Mouse (Mus musculus): ENCODE results near the gene Satb2. TPM values are rescaled to one million over a fixed set of nuclear protein-coding genes. Genes with fewer than 3 reads are reported as not detected.

Satb2 gene
- polyA plus RNA-seq, 1 experiment from 2014 or later, result 2.6 TPM

GRCm38 (mm10) chr1:56981508-56981907, 3.1 kb upstream of the Satb2 start:
- WGBS, result 7% methylated on average over 1 of the region's 1 CpGs
- peaks cover 92% of the 10 kb centered on the region for H3K27me3 ChIP-seq
- H3K4me2 ChIP-seq, result no peak overlapping the region
- H3K27ac ChIP-seq, result no peak overlapping the region
- H3K9ac ChIP-seq, result no peak overlapping the region
- no peak overlapping the region for H3K4me3 ChIP-seq (replicated peaks)
- ATAC-seq (ENCODE audit: low FRiP score), result no peak
- peaks cover 22% of the 10 kb centered on the region for H3K4me1 ChIP-seq
- H3K9me3 ChIP-seq, result no peaks in the 10 kb centered on the region
- H3K36me3 ChIP-seq (replicated peaks), result no peaks in the 10 kb centered on the region

DNA sequence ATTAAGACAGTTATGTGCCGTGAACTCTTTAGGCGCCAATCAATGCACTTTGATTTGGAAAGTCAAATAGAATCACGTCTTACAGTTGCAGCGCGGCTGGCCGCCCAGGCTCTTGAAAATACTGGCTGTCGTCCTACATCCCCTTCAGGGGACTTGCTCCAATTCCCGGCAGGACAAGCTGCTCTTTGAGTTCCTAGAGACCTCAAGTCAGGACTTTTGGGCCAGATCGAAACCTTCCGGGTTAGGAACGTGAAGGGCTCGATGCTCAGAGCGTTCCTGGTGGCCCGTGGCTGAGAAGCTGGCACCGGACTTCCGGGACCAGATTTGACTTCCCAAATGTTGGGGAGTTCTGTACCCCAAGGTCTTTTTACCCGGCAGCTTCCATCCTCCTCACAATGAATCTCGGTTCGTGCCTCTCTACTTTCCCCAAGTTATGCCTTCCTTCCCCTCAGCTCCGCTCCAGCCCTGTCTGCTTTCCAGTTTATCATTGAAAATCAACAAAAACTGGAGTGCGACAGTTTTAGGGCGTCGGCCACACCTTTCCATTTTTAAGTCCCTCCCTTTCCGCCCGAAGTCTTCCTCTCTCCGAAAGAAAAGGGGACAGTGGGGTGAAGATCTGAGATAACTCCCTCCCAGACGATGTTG, 2.3 kb upstream of the Satb2 start:
- H3K36me3 ChIP-seq (replicated peaks), result no peaks in the 10 kb centered on the region
- no peaks in the 10 kb centered on the region for H3K9me3 ChIP-seq
- H3K9ac ChIP-seq, result no peak overlapping the region
- peaks cover 94% of the 10 kb centered on the region for H3K27me3 ChIP-seq
- no peak overlapping the region for H3K27ac ChIP-seq
- under 1% methylated on average over 27 of the region's 27 CpGs for WGBS
- peaks cover 26% of the 10 kb centered on the region for H3K4me1 ChIP-seq
- ATAC-seq (ENCODE audit: low FRiP score), result no peak
- peak overlapping the region; percentile 27; the same call in 1 of the 2 replicates for H3K4me2 ChIP-seq
- 0 out of 2 replicates have a peak overlapping the region, but pooled peaks have one; percentile 3 for H3K4me3 ChIP-seq (replicated peaks)

GRCm38 (mm10) chr1:56979531-56980395, 1.3 kb upstream of the Satb2 start:
- Histone ChIP-seq H3K9me3 (no peaks in the 10 kb centered on the region), H3K9ac (no peak overlapping the region), H3K4me3 (replicated peaks) (no peak overlapping the region), H3K27ac (no peak overlapping the region), H3K4me2 (no peak overlapping the region), H3K27me3 (peaks cover 91% of the 10 kb centered on the region), H3K36me3 (replicated peaks) (no peaks in the 10 kb centered on the region), H3K4me1 (peaks cover 29% of the 10 kb centered on the region)
- ATAC-seq (ENCODE audit: low FRiP score), result no peak
- 2% methylated on average over 7 of the region's 7 CpGs for WGBS

DNA sequence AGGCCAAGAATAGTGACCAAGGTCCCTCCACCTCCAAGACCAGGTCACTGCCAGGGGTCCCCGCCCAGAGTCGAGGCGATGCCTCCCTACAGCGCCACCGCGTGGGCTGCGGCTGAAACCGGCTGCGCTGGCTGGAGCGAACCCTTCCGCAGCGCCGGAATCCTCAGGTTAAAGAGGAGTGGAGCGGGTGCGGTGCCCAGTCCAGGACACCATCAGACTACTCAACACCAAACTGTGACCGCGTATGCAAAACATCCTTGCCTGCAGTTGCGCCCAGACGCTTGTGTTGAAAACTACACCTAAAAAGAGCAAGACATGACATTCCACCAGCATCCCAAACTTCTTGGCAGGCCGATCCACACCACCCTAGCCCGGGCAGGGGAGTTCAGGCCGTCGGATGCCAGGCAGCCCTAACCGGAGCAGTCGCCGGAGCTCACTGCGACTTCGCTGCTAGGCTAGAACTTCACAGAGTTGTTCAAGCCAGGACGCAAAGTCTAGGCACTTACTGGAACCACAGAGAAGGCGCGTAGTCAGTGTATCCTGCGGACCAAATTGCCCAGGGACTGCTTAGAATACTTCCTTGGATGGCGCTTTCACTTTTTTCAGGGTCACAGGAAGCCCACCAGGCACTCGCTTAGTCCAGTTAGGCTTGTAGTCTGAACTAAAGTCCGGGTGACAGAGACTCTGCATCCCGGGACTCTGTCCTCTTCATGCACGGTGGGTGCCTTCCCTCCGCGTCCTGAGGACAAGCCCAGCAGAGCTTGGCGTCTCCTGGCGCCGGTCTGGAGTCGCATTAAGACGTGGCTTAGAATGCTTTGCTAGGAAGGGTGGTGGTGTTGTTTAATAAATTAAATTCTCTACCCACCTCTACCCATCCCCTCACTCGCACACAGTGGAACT, 999 bp downstream of the Satb2 start:
- H3K4me1 ChIP-seq, result peaks cover 29% of the 10 kb centered on the region
- peak overlapping the region; percentile 17; the same call in 1 of the 2 replicates for H3K9ac ChIP-seq
- under 1% methylated on average over 45 of the region's 45 CpGs for WGBS
- peak overlapping the region; percentile 53 for H3K4me2 ChIP-seq
- peak overlapping the region; percentile 27 for H3K4me3 ChIP-seq (replicated peaks)
- peaks cover 68% of the 10 kb centered on the region for H3K27me3 ChIP-seq
- H3K27ac ChIP-seq, result no peak overlapping the region
- H3K9me3 ChIP-seq, result no peaks in the 10 kb centered on the region
- no peaks in the 10 kb centered on the region for H3K36me3 ChIP-seq (replicated peaks)
- ATAC-seq (ENCODE audit: low FRiP score), result no peak

DNA sequence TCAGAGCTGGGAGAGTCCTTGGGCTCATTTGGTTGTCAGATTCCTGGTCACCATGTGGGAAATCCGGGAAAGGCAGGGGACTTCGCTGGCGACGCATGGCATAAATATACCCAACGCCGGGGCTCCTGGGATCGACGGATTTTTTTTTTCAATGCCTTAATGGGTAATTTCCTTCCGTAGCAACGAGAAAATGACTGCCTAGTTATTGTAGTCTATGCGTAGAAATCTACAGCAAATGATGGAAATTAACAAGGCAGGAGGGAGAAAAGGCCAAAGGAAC, 1.7 kb downstream of the Satb2 start:
- peak overlapping the region; percentile 53 for H3K4me2 ChIP-seq
- H3K27me3 ChIP-seq, result peaks cover 61% of the 10 kb centered on the region
- WGBS, result 1% methylated on average over 11 of the region's 11 CpGs
- H3K4me1 ChIP-seq, result peaks cover 33% of the 10 kb centered on the region
- no peak overlapping the region for H3K9ac ChIP-seq
- H3K27ac ChIP-seq, result no peak overlapping the region
- no peaks in the 10 kb centered on the region for H3K9me3 ChIP-seq
- no peak for ATAC-seq (ENCODE audit: low FRiP score)
- H3K36me3 ChIP-seq (replicated peaks), result no peaks in the 10 kb centered on the region
- H3K4me3 ChIP-seq (replicated peaks), result peak overlapping the region; percentile 27

- peak overlapping the region; percentile 27; the same call in 1 of the 2 replicates for H3K4me3 ChIP-seq (replicated peaks)
- peaks cover 39% of the 10 kb centered on the region for H3K4me1 ChIP-seq
- no peak overlapping the region for H3K27ac ChIP-seq
- H3K9me3 ChIP-seq, result no peaks in the 10 kb centered on the region
- 1% methylated on average over 24 of the region's 25 CpGs for WGBS
- no peak for ATAC-seq (ENCODE audit: low FRiP score)
- peaks cover 59% of the 10 kb centered on the region for H3K27me3 ChIP-seq
- no peaks in the 10 kb centered on the region for H3K36me3 ChIP-seq (replicated peaks)
- H3K4me2 ChIP-seq, result peak overlapping the region; percentile 53; the same call in 1 of the 2 replicates
- H3K9ac ChIP-seq, result no peak overlapping the region
Measured at GRCm38 (mm10) chr1:56976044-56976824, 2.2 kb downstream of the Satb2 start.

- Histone ChIP-seq H3K4me3 (replicated peaks) (no peak overlapping the region), H3K4me1 (peaks cover 42% of the 10 kb centered on the region), H3K27me3 (peaks cover 58% of the 10 kb centered on the region), H3K36me3 (replicated peaks) (no peaks in the 10 kb centered on the region), H3K9me3 (no peaks in the 10 kb centered on the region), H3K27ac (no peak overlapping the region), H3K4me2 (no peak overlapping the region), H3K9ac (no peak overlapping the region)
- WGBS, result 2% methylated on average over 12 of the region's 12 CpGs
- ATAC-seq (ENCODE audit: low FRiP score), result no peak
Measured at GRCm38 (mm10) chr1:56975546-56975945, 2.9 kb downstream of the Satb2 start.

GRCm38 (mm10) chr1:56974187-56974586, 4.3 kb downstream of the Satb2 start:
- Histone ChIP-seq H3K36me3 (replicated peaks) (no peaks in the 10 kb centered on the region), H3K4me1 (peaks cover 54% of the 10 kb centered on the region), H3K4me2 (no peak overlapping the region), H3K9me3 (no peaks in the 10 kb centered on the region), H3K9ac (no peak overlapping the region), H3K27ac (no peak overlapping the region), H3K27me3 (peaks cover 59% of the 10 kb centered on the region), H3K4me3 (replicated peaks) (no peak overlapping the region)
- WGBS, result 4% methylated on average over 14 of the region's 14 CpGs
- ATAC-seq (ENCODE audit: low FRiP score), result no peak

DNA sequence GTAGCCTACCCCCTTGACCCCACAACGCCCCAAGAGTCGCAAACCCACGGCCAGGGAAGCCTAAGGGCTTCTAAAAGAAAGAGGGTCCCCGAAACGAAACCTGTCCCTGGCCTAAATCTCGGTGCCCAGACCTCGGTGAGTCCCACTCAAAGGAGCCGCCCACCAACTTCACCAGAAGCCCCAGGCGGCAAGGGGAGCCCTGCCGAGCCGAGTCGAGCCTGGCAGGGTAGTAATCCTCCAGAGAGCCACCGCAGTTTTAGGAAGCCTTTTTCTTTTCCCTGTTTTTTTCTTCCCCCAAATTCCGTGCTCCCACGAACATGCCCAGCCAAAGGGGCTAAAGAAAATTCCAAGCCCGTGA, 4.9 kb downstream of the Satb2 start:
- WGBS, result under 1% methylated on average over 16 of the region's 16 CpGs
- peaks cover 55% of the 10 kb centered on the region for H3K4me1 ChIP-seq
- no peaks in the 10 kb centered on the region for H3K9me3 ChIP-seq
- no peak for ATAC-seq (ENCODE audit: low FRiP score)
- H3K4me2 ChIP-seq, result peak overlapping the region; percentile 97
- peak overlapping the region; percentile 78 for H3K4me3 ChIP-seq (replicated peaks)
- peak overlapping the region; percentile 27; the same call in 1 of the 2 replicates for H3K9ac ChIP-seq
- no peaks in the 10 kb centered on the region for H3K36me3 ChIP-seq (replicated peaks)
- H3K27me3 ChIP-seq, result peaks cover 61% of the 10 kb centered on the region
- peak overlapping the region; percentile 91; the same call in 1 of the 2 replicates for H3K27ac ChIP-seq

GRCm38 (mm10) chr1:56972950-56973592, 5.4 kb downstream of the Satb2 start:
- Histone ChIP-seq H3K9ac (peak overlapping the region; percentile 85), H3K9me3 (no peaks in the 10 kb centered on the region), H3K4me2 (peak overlapping the region; percentile 97), H3K4me1 (peaks cover 53% of the 10 kb centered on the region), H3K27ac (peak overlapping the region; percentile 91), H3K36me3 (replicated peaks) (no peaks in the 10 kb centered on the region), H3K27me3 (peaks cover 56% of the 10 kb centered on the region), H3K4me3 (replicated peaks) (peak overlapping the region; percentile 78)
- under 1% methylated on average over 47 of the region's 47 CpGs for WGBS
- ATAC-seq (ENCODE audit: low FRiP score), result peak; percentile 71

DNA sequence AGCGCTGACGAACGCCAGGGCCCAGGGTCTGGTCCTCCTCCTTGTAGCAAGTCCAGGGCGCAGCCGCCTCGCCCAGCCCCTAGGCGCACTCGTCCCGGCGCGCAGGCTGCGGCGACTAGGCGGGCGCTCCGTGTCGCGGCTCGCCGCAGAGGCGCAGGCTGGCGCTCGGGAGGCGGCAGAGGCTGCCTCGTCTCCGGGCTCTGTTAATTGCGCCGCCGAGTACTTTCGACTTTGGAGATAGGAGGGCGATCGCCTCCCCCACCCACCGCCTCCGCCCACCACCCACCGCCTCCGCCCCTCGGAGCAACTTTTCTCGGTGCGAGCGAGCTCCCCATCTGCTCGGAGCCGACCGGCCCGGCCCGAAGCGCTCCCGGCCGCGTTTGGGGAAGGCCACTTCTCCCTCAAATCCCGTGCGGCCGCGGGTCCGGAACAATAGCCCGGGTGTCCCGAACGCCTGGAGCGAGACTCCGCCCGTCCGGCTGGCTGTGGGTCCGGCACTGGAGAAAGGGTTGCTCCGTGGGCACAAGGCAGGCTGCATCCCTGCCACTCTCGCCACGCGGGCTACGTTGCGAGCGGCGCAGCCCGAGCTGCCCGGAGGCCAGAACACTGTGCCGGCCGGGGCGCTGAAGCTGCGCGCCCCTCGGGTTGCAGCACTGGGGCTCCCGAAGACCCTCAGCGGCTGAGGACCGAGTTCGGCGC, 6.0 kb downstream of the Satb2 start:
- peaks cover 50% of the 10 kb centered on the region for H3K27me3 ChIP-seq
- peak overlapping the region; percentile 91 for H3K27ac ChIP-seq
- no peaks in the 10 kb centered on the region for H3K36me3 ChIP-seq (replicated peaks)
- H3K4me2 ChIP-seq, result peak overlapping the region; percentile 97
- H3K9me3 ChIP-seq, result no peaks in the 10 kb centered on the region
- peak; percentile 71 for ATAC-seq (ENCODE audit: low FRiP score)
- H3K9ac ChIP-seq, result peak overlapping the region; percentile 85
- H3K4me1 ChIP-seq, result peaks cover 46% of the 10 kb centered on the region
- 1% methylated on average over 82 of the region's 83 CpGs for WGBS
- peak overlapping the region; percentile 78 for H3K4me3 ChIP-seq (replicated peaks)

Data from forebrain, embryonic 12.5 days (tissue).